Mouse (Mus musculus): Measurements from ENCODE around the gene Cldn7.

The Cldn7 gene

DNA sequence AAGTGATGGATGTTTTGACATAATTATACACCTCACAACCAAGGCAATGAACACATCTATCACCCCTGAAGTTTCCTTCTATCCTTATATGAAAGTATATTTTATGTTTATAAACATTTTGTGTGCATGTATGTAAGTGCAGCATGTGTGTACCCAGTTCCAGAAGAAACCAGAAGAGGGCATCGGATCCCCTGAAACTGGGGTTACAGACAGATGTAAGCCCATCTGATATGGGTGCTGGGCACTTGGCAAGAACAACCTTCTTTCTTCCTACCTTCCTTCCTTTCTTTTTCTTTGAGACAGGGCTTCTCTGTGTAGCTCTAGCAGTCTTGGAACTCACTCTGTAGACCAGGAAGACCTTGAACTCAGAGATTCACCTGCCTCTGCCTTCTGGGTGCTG is 8.4 kb upstream of the Cldn7 start:
- DNase-seq (ENCODE audit: low spot score), result no peak

DNA sequence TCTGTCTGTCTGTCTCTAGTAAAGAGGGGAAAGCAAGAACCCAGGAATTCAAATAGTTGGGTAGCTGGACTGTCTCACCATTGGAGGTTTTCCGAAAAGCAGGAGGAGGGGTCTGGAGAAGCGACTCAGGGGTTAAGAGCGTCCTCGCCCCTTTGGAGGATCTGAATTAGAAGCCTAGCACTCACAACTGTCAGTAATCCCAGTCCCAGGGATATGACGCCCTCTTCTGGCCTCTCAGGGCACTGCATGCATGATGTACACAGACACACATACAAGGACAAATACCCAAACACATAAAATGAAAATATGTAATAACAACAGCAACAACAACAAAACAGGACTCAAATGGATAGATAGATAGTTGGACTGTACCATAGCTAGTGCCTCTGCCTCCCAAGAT is 4.0 kb upstream of the Cldn7 start:
- no peak for DNase-seq (ENCODE audit: low spot score)

DNA sequence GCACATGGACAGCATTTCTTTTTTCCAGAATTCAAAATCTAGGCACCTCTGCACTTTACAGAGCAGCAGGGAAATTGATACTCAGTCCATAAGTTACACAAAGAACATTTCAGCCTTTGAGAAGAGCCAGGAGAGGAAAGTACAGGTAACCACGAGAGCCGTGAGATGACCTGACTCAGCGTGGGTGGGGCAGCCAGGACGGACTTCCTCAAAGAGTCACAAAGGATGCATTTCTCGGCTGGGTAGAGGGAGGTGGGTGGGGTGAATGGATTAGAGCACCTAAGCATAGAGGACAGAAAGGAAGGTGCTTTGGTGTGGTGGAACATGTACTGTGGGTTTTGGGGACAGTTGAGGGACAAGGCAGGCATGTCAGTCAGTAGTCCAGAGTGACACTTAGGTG is 2.7 kb upstream of the Cldn7 start:
- no peak for DNase-seq (ENCODE audit: low spot score)

DNA sequence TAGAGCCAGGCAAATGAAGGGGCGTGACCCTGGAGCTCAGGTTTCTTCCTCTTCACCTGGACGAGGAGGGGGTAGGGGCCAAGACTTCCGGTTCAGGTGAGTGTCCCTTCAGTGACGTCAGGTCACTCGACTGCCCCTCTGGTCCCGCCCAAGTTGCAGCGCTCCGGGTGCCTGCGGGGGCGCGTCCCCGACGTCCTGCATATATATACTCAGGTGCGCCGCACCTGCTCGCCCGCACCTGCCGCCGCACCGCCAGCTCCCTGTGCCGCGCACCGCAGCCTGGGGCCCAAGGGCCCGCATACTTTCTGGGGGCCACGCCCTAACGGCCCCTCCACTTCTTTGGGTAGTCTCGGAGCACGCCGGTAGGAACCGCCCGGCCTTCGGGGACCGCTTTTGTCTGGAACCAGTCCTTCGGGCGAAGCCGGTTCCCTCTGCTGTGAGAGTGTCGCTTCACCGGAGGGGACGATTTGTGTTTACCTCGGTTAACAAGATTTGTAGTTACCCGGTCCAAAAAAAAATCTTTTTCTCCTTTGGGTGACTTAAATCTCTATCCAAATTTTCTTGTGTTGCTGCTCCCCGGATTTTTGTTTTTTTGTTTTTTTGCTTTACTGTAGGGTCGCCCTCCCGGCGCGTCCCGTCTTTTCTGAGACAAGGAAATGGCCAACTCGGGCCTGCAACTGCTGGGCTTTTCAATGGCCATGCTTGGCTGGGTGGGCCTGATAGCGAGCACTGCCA is 859 bp downstream of the Cldn7 start:
- DNase-seq (ENCODE audit: low spot score), result no peak

DNA sequence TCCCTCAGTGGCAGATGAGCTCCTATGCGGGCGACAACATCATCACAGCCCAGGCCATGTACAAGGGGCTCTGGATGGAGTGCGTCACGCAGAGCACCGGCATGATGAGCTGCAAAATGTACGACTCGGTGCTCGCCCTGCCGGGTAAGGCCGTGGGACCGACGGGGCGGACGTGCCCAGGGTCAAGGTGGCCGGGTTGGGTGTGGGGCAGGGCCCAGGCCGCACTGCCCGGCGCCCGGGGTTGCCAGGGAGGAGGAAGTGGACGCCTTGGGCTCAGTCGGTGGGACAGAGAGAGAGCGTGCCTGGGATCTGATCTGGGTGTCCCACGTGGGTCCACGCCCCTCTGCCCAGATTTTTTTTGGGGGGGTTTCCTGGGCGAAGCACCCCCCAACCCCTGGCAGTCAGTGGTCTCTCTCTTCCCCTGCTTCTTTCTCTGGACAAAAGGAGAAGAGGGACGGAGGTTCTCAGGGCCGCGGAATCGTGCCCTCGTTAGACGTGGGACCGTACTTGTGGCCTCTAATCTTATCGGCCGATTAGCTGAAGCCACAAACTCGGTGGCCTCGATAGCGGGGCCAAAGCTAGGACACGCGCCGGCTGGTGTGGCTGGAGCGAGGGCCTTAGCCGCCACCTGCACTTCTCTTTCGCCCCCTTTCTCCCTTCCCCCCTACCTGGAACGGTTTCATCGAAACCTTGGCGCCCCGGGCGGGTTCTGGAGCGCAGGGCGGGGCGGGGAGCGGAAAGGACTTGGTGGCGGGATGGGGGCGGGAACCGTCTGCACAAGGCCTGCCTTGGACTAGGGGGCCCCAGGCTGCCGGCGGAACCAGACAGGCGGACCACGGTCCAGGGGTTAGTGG is 1.7 kb downstream of the Cldn7 start:
- no peak for DNase-seq (ENCODE audit: low spot score)

DNA sequence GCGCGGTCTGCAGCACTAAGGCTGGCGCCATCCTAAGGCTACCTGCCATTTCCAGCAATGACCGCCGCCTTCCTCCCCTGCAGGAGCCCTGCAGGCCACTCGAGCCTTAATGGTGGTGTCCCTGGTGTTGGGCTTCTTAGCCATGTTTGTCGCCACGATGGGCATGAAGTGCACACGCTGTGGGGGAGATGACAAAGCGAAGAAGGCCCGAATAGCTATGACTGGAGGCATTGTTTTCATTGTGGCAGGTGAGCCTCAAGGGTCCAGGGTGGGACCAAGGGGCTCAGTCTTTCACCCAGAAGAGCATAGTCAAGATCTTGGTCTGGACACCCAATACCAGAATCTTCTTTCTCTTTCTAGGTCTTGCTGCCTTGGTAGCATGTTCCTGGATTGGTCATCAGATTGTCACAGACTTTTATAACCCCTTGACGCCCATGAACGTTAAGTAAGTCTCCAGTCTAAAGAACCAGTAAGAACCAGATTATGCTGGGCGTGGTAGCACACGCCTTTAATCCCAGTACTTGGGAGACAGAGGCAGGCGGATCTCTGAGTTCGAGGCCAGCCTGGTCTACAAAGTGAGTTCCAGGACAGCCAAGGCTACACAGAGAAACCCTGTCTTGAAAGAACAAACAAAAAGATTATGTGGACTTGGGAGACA is 2.4 kb downstream of the Cldn7 start:
- no peak for DNase-seq (ENCODE audit: low spot score)

DNA sequence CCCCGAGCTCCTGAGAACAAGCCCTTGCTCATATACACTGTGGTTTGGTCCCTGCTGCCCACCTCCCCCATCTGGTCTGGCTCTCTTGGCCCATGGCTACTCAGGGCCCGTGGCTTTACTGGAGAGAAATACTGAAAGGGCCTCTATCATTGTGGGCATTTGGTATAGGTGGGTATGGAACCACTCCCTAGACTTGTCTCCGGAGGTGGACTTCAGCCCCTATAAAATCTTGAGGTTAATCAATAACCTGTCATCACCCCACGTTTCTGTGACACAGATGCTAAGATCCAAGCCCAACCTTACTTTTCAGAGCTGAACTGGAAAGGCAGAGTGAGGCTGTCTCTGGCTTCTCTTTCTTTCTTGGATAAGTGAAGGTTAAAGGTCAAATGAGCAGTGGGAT is 4.2 kb downstream of the Cldn7 start:
- no peak for DNase-seq (ENCODE audit: low spot score)

DNA sequence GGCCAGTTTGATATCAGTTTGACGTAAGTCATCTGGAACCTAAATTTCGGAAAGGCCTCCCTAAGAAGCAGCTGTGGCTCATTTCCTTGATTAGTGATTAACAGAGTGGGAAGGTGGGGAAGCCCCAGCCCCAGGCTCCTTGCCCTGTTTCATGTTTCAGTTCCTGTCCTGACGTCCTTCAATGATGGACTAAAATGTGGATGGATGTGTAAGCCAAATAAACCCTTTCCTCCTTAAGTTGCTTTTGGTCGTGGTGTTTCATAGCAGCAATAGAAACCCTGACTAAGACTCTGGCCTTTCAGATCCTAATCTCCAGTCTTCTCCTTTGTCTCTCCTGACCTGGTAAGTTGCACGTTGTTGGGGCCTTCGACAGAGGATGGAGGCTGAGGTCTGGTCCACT is 5.6 kb downstream of the Cldn7 start:
- no peak for DNase-seq (ENCODE audit: low spot score)

DNA sequence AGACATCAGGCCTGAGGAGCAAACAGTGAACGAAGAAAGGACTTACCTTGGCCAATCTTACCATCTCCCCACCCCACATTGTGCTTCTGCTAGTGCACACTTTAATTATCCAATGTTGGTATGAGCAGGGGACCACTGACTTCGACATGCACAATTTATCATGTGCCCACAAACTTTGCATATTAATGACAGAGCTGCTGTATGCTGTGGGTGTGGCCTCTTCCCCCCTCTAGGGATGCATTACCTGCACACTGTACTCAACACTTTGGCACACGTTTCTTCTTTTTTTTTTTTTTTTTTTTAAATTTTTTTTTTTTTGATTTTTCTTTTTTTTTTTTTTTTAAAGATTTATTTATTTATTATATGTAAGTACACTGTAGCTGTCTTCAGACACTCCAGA is 6.2 kb downstream of the Cldn7 start:
- DNase-seq (ENCODE audit: low spot score), result no peak

DNA sequence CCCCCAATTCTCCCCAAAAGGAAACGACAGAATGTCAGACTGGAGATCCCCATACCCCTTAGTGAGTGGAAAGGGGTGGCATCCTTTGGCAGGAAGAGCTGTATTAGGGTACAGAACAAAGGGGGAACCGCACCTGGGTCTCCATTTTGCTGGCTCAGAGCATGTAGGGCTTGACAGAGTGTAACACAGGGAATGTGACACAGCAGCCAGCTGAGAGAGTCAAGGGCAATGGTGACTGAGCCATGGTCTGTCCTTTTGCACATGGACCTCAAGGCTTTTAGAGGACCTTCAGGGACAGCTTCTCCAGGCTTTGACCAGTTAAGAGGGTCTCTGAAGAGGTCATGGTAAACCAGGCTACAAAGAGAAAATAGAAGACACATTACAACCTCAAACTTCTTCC is 10.3 kb downstream of the Cldn7 start:
- no peak for DNase-seq (ENCODE audit: low spot score)

DNA sequence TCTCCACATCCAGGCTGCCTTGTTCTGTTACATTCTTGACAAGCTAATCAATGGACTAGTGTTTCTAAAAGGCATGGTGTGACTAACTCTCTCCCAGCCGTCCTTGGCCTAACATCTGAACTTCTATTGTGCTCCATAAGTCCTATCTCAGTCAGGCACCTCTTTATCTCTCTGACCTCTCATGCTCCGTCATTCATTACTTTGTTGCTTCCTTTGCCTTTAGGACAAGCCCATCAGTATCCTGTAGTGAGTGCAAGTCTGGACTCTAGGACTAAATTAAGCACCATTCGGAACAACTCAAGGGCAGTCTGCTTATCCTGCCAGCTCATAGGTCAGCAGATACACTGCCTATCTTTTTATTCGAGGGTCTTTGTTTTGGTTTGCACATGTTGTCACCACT is 11.7 kb downstream of the Cldn7 start:
- no peak for DNase-seq (ENCODE audit: low spot score)

DNA sequence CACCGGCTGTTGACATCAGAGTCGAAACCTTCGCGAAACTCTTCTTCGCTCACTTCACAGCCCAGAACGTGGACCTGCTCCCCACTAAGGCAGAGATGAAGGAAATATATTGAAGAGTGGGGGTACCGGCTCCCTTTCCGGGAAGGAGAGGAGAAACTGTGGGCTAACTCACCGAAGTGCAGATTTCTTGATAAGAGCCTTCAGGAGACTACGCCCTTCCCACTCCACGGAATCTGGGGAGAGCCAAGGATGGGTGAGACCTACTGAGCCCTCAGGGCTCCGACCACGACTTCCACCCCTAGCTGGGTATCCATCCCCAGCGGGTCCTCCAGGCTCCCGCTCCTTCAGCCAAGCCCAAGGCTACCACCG is 15.2 kb downstream of the Cldn7 start:
- no peak for DNase-seq (ENCODE audit: low spot score)

DNA sequence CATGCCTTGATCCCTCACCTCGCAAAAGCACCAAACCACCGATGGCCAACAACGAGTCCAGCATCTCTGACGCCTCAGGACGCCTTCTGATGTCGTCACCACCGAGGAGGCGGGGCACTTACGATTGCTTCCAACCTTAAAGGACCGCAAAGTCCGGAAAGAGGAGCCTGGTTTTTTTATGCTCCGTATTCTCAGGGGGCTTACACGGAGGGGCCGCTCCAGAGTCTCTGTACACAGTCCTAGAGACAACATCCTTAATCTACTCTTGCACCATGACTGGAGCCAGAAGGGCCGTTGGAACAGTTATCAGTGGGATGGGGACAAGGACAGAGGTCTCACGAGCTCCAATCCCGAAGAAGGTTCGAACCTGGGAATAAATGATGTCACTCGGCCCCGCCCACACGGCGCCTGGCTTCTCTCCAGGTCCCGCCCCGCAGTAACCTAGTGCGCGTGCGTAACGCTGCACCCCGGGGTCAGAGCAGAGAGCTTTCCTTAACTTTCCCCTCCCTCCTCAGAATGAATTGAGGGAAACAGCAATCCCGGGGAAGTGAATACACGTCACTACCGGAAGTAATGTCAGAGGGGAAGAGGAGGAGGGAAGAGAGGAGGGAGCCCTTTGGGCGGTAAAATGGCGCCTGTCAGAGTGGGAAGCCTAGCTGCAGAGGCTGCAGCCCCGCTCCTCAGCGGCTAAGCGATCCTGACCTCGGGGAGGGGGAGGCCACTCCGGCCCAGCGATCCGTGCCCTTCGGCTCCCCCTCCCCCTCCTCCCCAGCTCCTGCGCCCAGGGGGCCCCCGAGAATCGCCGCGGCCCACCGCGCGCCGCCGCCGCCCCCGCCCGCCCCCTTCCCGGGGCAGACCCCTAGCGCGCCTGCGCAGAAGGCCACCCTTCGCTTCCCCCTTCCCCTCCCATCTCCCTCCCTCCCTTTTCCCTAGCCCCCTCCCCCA is 15.9 kb downstream of the Cldn7 start:
- DNase-seq (ENCODE audit: low spot score), result peak; percentile 100

DNA sequence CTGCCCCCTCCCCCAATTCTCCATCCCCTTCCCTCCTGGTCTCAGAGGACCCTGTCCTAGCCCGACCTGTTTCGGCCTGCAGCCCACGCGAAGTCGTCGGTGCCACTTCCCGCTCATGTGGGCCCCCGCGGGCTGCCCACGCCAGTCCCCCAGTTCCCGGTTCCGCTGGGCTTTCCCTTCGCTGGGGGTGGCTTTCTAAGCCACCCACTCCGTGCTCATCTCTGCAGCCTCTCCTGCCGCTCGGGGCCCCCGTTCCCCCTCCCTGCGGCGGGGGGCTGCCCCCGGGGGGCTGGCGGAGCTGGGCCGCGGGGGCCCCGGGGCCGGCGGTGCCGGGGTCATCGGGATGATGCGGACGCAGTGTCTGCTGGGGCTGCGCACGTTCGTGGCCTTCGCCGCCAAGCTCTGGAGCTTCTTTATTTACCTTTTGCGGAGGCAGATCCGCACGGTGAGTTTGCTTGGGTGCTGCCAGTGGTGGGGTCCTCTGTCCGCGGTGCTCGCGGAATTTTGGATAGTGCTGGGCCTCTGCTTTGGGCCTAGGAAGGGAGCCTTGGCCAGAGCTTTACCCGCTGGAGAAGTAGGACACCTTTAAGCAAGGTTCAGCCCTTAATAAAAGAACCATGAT is 16.7 kb downstream of the Cldn7 start, which contains the start of gene Ctdnep1:
TSS of gene Ctdnep1 (plus strand) at position 16 of the 622 bp plus-strand sequence.
- DNase-seq (ENCODE audit: low spot score), result no peak

DNA sequence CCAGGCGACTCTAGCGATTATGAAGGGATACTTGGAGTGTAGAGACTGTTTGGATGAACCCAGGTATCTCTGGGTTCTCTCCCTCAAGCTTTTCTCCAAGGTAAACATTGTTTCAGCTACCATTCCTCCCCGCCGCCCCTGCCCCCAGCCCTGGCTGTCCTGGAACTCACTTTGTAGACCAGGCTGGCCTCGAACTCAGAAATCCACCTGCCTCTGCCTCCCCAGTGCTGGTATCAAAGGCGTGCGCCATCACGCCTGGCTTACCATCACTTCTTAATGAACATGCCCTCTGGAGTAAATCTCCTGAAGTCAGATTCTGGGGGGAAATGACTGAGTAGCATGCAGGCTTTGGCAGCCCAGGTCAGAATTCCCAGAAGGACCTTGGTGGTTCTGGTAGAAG is 17.6 kb downstream of the Cldn7 start, which contains the start of gene Elp5:
TSS of gene Elp5 (minus strand) at position 293 of the 400 bp plus-strand sequence.
- no peak for DNase-seq (ENCODE audit: low spot score)

DNA sequence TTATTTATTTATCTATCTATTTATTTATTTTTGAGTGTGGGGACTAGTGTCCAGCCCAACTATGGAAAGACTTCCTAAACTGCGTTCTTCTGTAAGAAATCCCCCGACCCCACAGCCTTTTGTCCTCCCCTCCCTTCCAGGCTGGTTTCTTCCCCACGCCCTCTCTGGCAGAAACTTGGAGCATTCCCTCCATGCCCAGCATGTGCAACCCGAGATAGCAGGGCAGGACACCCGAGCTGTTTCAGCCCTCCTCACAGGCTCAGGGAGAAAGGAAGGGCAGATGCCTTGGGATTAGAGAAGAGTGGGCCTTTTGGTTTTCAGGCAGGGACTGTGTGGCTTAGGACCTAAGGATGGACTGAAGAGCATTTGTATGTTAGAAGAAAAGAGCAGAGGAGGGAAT is 18.3 kb downstream of the Cldn7 start:
- no peak for DNase-seq (ENCODE audit: low spot score)

DNA sequence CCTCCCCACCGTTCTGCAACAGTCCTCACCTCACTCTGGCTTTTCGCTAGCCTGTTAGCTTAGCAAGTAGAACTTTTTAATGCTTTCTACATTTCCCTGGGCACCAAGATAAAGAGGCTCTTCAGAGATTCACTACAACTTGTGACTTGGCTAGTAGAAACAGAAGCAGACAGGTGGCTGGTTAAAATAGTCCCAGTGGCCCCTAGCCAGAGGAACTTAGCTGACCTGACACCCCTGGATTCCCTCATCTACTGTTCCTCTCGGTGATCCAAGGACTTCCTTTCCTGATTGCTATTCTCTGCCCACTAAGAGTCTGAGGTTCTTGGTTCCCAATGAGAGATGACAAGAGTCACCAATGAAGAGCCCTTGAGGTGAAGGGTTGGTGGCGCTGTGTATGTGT is 18.8 kb downstream of the Cldn7 start:
- no peak for DNase-seq (ENCODE audit: low spot score)

DNA sequence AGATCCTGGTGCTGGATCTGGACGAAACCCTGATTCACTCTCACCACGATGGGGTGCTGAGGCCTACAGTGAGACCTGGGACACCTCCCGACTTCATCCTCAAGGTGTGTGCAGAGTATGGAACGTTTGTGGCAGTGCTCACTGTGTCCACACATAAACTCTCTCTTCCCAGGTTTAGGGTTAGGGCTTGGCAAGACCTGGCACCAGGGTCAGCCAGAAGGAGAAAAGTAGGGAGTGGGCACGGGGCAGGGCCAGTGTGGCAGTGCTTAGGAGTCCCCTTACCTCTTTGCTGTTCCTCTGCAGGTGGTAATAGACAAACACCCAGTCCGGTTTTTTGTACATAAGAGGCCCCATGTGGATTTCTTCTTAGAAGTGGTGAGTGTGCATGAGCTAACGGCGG is 19.9 kb downstream of the Cldn7 start:
- DNase-seq (ENCODE audit: low spot score), result no peak

DNA sequence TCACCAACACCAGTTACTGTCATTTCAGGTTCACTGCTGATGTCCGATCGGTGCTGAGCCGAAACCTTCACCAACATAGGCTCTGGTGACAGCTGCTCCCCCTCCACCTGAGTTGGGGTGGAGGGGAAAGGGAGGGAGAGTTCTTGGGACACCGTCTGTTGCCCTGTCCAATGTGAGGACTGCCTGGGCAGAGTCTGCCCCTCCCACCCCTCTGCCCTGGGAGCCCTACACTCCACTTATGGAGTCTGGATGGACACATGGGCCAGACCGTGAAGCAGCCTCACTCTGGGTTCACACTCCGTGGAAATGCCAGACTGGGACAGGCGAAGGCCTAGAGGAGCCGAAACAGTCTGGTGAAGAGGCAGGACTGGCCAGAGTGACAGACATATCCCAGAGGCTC is 25.4 kb downstream of the Cldn7 start:
- no peak for DNase-seq (ENCODE audit: low spot score)

DNA sequence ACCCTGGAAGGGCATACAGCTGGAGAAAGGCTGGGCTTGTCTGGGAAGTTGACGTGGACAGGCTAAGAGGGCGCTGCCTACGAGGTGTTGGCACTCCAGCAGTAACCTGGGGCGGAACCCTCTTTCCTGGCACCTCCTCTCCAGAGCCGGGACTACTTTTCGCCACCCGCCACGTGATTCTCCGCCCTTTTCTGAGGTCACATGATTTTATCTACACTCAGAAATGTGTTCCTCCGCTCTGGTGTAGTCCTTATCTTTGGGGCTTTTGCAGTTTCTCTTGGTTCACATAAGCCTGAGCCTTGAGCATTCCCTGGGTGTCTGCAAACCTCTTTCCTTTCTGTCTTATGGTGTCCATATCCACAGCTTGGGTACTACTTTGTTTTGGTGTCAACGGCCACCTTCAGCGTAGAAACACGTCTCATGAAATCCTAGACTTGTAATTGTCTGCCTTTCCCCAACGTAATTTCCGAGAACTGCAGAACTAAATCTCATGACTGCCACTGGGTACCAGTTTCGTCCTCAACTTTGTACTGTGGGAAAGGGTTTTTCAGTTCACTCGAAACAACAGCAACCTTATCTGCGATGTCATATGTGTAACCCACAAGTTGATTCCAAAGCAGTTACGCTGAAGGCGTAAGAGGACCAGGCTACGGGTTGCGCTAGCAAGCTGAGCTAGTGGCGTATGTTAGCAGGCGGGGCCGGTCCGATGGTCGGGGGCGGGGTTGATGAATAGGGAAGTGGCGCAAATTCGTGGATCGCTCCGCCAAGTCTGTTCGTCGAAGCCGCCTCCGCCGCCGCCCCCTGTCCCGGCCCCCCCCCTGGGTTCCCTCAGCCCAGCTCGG is 26.5 kb downstream of the Cldn7 start, which contains the start of gene Gabarap:
TSS of gene Gabarap (plus strand) at position 294 of the 842 bp plus-strand sequence.
- DNase-seq (ENCODE audit: low spot score), result peak; percentile 95

Data from ovary, postnatal 14 days (tissue).